22 mouse cellular contexts compared by ENCODE assay signal in the genomic region with DNA sequence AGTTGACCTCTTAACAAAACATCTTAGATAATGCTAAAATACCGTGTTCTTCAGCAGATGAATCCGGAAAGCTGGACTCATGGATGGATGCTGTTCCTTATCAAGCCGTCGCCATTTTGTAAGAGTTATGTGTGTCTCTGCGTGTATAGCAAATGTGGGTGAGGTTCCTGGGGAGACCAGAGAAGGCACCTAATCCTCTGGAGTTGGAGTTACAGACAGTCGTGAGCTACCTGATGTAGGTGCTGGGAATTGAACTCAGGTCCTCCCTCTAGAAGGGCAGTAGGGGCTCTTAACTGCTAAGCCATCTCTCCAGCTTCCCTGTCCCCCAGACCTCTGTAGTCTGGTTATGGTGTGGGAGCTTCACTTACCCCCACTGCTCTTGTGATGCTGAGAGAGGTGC.
DNase-seq lines count a peak whose midpoint lies in the region; ATAC-seq and TF ChIP-seq lines count a peak whose summit lies in the region.
"Had no signal": no experiment of that assay in that cellular context is flagged by ENCODE, and none has a peak within 500 bp of the region (broad histone marks: within the 10 kb centered on the region; RNA-seq: fewer than 3 reads in every experiment).

No protein-coding gene starts in this region.

- intact Hi-C loops in heart, postnatal 36 days (cut with DNase I), result no loop called here

- no peaks in the 10 kb centered on the region for H3K4me1 ChIP-seq in heart, embryonic 10.5 days
- H3K4me1 ChIP-seq in midbrain, embryonic 11.5 days (ENCODE audit: control insufficient read depth, insufficient read depth, low read length), result no peaks in the 10 kb centered on the region
- no peaks in the 10 kb centered on the region for H3K4me1 ChIP-seq in midbrain, embryonic 10.5 days
- 0 out of 2 replicates have a peak, but pooled peaks cover 2% of the 10 kb centered on the region for H3K4me1 ChIP-seq in embryonic fibroblast, embryonic 13.5 days (ENCODE audit: control insufficient read depth, insufficient read depth, low read length)

- TF ChIP-seq POLR2A in embryonic fibroblast, embryonic 13.5 days (IDR thresholded peaks at IDR 0.05; ENCODE audit: low read depth, low read length), result no peak

- no peak for ATAC-seq in midbrain, embryonic 11.5 days (ENCODE audit: low FRiP score)
- ATAC-seq: activated CD4-positive, CD25-positive, alpha-beta regulatory T cell, adult 4 months; CD4-positive, CD25-positive, alpha-beta regulatory T cell, adult 4 months; Patski had no signal

- no peak overlapping the region for H3K4me2 ChIP-seq in midbrain, embryonic 11.5 days

- H3K36me3 ChIP-seq in heart, embryonic 10.5 days, result no peaks in the 10 kb centered on the region
- no peaks in the 10 kb centered on the region for H3K36me3 ChIP-seq in midbrain, embryonic 11.5 days (ENCODE audit: control insufficient read depth, insufficient read depth, low read length)
- no peaks in the 10 kb centered on the region for H3K36me3 ChIP-seq in midbrain, embryonic 10.5 days
- H3K36me3 ChIP-seq: G1E had no signal

- H3K9me3 ChIP-seq in heart, embryonic 10.5 days, result no peaks in the 10 kb centered on the region
- no peaks in the 10 kb centered on the region for H3K9me3 ChIP-seq in midbrain, embryonic 11.5 days (ENCODE audit: control insufficient read depth, low read length)
- no peaks in the 10 kb centered on the region for H3K9me3 ChIP-seq in midbrain, embryonic 10.5 days (replicated peaks)

- no peak overlapping the region for H3K27ac ChIP-seq in heart, embryonic 10.5 days
- no peak overlapping the region for H3K27ac ChIP-seq in midbrain, embryonic 11.5 days (ENCODE audit: low read depth, low read length)
- no peak overlapping the region for H3K27ac ChIP-seq in midbrain, embryonic 10.5 days (replicated peaks)
- peak overlapping the region; percentile 46 for H3K27ac ChIP-seq in embryonic fibroblast, embryonic 13.5 days (ENCODE audit: insufficient read depth, low read length)

- H3K4me3 ChIP-seq in heart, embryonic 10.5 days, result no peak overlapping the region
- H3K4me3 ChIP-seq in midbrain, embryonic 11.5 days (ENCODE audit: low read depth, low read length), result no peak overlapping the region
- H3K4me3 ChIP-seq in midbrain, embryonic 10.5 days, result no peak overlapping the region
- no peak overlapping the region for H3K4me3 ChIP-seq in embryonic fibroblast, embryonic 13.5 days (ENCODE audit: insufficient read depth, low read length)

- H3K27me3 ChIP-seq in heart, embryonic 10.5 days (ENCODE audit: insufficient read depth, poor library complexity, severe bottlenecking), result no peaks in the 10 kb centered on the region
- no peaks in the 10 kb centered on the region for H3K27me3 ChIP-seq in midbrain, embryonic 11.5 days (ENCODE audit: control insufficient read depth, insufficient read depth, low read length)
- H3K27me3 ChIP-seq in midbrain, embryonic 10.5 days (ENCODE audit: low read depth, poor library complexity, severe bottlenecking), result no peaks in the 10 kb centered on the region
- H3K27me3 ChIP-seq: CH12.LX had no signal

- TF ChIP-seq CTCF in embryonic fibroblast, embryonic 13.5 days (IDR thresholded peaks at IDR 0.05; ENCODE audit: borderline replicate concordance, insufficient read depth, low read length), result no peak

- 86% methylated on average over 6 of the region's 6 CpGs for WGBS in heart, embryonic 10.5 days
- WGBS in midbrain, embryonic 11.5 days, result 93% methylated on average over 6 of the region's 6 CpGs
- 93% methylated on average over 6 of the region's 6 CpGs for WGBS in midbrain, embryonic 10.5 days

- DNase-seq in heart, adult 11 months, result peak; percentile 36
- no peak for DNase-seq in heart, postnatal 4 days
- peak; percentile 53 for DNase-seq in heart, embryonic 10.5 days (ENCODE audit: low spot score)
- no peak for DNase-seq in heart, postnatal 36 days
- peak; percentile 80 for DNase-seq in midbrain, embryonic 11.5 days (ENCODE audit: low spot score, missing footprints)
- DNase-seq in midbrain, embryonic 10.5 days (ENCODE audit: low spot score), result no peak
- no peak for DNase-seq in cerebellum, adult 8-10 months
- DNase-seq: adrenal gland, adult 2 months; adrenal gland, adult 8-10 months; adrenal gland, postnatal 10 days; adrenal gland, postnatal 14 days; adrenal gland, postnatal 25 days; adrenal gland, postnatal 36 days; B cell, adult 2 months; cerebellum, adult 11 months; cerebellum, adult 11-12 months had no signal

- no peak overlapping the region for H3K9ac ChIP-seq in midbrain, embryonic 11.5 days (ENCODE audit: low read length)

Comparison
In these comparisons a context has a peak if more than half of its experiments do, and no peak if none do; other contexts are left out.
1. DNase-seq: peak in heart, adult 11 months (single experiment), heart, embryonic 10.5 days (single experiment) and midbrain, embryonic 11.5 days (single experiment); none in heart, postnatal 4 days (single experiment), heart, postnatal 36 days (0 of 2), midbrain, embryonic 10.5 days (single experiment) and cerebellum, adult 8-10 months (single experiment).